Mouse (Mus musculus): Measurements from ENCODE around the gene Gtsf1. TPM values are rescaled to one million over a fixed set of nuclear protein-coding genes. Genes with fewer than 3 reads are reported as not detected.

The Gtsf1 gene
- total RNA-seq, 2 experiments from 2014 or later: not detected

DNA sequence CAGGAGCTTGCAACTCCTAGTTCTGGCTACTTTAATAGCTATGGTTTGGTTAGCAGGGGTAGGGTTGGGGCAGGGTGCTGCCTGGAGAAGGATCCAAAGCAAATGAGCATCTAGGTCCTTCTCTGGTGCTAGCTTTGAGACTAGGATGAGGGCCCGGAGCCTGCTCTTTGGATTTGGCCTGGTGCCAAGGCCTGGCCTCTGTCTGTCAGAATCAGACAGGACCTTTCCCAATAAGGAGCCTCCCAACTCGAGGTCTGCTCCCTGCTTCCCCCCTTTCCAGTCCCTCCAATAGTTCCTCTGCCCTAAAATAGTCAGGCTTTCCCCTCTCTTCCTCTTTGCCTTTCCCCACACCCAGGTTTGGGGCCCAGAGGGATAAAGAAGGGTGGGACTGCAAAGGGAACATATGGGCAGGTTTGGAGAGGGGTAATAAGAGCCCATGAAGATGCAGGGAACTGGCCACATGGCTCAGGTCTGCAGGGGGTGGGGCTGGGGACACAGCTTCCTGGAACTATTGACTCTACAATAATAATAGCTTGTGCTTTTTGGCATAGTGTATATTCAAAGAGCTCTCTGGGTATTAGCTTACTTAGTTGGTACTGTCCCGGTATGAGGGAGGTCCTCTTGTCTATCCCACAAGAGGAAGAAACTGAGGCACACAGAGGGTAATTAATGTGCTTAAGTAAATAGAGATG, 51.5 kb downstream of the Gtsf1 start:
- DNase-seq (ENCODE audit: low spot score): no peak
- intact Hi-C loops (cut with DNase I): no loop called here

GRCm38 (mm10) chr15:103377752-103378664, 52.3 kb downstream of the Gtsf1 start:
- intact Hi-C loops (cut with DNase I): no loop called here
- no peak for DNase-seq (ENCODE audit: low spot score)

- intact Hi-C loops (cut with DNase I): no loop called here
- no peak for DNase-seq (ENCODE audit: low spot score)
Observed at GRCm38 (mm10) chr15:103376837-103377269, 53.4 kb downstream of the Gtsf1 start.

GRCm38 (mm10) chr15:103375112-103375800, 55.0 kb downstream of the Gtsf1 start:
- no peak for DNase-seq (ENCODE audit: low spot score)
- intact Hi-C loops (cut with DNase I): no loop called here

- DNase-seq (ENCODE audit: low spot score): no peak
- intact Hi-C loops (cut with DNase I): no loop called here
Observed at GRCm38 (mm10) chr15:103372461-103372860, 57.8 kb downstream of the Gtsf1 start.

GRCm38 (mm10) chr15:103371741-103372140, 58.5 kb downstream of the Gtsf1 start:
- intact Hi-C loops (cut with DNase I): no loop called here
- no peak for DNase-seq (ENCODE audit: low spot score)

DNA sequence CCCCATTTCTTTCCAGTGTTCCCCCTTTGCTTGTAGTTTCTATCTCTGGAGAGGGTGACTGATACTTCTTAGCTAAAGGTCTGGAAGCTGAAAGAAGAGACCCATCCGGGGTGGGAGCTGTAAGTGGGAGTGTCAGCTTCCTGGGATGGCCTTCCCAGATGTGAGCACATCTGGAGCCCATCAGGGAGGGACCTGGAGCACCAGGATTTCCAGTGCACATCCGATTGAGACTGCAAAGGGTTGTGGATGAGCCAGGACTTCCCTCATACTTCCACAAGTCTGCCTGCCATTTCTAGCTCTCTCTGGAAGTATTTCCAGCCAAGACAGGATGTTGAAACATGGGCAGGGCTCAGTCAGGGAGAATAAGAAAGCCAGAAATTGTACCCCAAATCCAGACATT, 59.1 kb downstream of the Gtsf1 start:
- DNase-seq (ENCODE audit: low spot score): no peak
- intact Hi-C loops (cut with DNase I): no loop called here

GRCm38 (mm10) chr15:103370462-103370861, 59.8 kb downstream of the Gtsf1 start:
- intact Hi-C loops (cut with DNase I): no loop called here

GRCm38 (mm10) chr15:103369123-103369522, 61.1 kb downstream of the Gtsf1 start:
- intact Hi-C loops (cut with DNase I): no loop called here
- DNase-seq (ENCODE audit: low spot score): no peak

More at GRCm38 (mm10) chr15:103370462-103370861, 59.8 kb downstream of the Gtsf1 start:
- DNase-seq (ENCODE audit: low spot score): no peak

DNA sequence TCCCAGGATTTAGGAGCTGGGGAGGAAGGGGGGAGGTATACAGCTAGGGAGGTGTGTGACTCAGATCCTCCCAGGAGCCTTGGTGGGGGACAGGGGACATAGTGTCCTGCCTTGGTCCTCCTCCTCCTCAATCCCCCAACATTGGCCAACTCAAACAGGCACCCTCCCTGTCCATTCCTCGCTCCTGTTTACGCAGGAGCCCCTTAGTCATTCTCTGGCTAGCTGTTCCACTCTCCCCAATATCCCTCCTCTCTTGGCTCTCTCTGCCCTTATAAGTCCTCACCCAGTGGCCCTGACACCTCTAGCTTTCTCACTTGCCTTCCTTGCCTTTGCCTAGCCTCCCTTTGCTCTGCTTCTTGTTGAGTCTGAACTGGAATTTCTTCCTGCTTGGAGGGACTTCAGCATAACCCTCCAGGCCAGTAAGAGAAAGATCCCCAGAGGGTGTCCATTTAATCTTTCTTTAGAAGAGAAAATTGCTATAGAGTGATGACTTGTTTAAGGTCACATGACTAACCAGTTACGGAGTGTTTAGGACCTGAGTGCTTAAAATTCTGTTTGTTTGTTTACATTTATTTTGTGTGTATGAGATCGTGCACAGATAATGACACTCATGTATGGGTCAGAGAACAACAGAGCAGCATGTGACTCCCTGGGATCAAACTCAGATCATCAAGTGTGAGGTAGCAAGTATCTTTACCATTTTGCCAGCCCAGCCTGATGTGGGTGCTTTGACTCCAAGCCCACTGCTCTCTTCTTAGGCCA, 61.9 kb downstream of the Gtsf1 start:
- DNase-seq (ENCODE audit: low spot score): peak; percentile 51

GRCm38 (mm10) chr15:103366376-103367149, 63.7 kb downstream of the Gtsf1 start, which contains the start of gene Itga5:
TSS of gene Itga5 (minus strand) at chr15:103366763.
- DNase-seq (ENCODE audit: low spot score): peak; percentile 82
- intact Hi-C loops (cut with DNase I): no loop called here

More for the DNA sequence above, 61.9 kb downstream of the Gtsf1 start:
- intact Hi-C loops (cut with DNase I): no loop called here

- no peak for DNase-seq (ENCODE audit: low spot score)
- intact Hi-C loops (cut with DNase I): no loop called here
Observed at GRCm38 (mm10) chr15:103365471-103366375, 64.5 kb downstream of the Gtsf1 start.

DNA sequence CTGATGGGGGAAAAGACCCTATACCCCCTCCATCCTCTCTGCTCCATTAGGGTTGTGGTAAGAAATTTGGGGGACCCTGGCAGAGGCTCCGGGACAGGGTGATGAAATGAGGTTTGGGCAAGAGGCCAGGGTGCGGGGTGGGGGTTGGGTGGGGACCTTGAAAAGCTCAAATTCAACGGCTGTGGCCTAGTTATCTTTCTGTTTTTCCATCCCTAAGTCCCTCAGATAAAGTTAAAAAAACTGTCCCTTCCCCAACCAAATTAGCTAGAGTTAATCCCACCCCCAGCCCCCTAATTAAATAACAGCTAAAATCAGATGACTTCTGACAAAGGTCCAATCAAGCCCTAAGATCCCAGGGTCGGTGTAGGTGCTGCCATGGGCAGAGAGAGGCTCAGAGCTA, 65.5 kb downstream of the Gtsf1 start:
- intact Hi-C loops (cut with DNase I): no loop called here

DNA sequence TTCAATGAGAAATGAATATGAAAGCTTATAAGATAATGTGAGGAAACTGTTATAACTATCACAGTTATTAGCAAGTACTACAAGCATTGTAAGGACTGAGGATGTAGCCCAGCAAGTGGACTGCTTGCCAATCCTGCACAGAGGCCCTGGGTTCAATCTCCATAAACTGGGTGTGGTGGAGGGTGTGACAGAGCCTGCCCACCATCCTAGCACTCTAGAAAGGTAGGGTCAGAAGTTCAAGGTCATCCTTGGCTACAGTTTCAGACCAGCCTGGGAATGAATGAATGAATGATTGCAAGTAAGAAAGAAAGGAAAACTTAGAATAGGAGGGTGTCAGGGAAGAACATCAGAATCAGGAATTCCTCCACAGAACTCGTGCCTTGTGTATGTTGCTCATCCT, 66.5 kb downstream of the Gtsf1 start:
- intact Hi-C loops (cut with DNase I): no loop called here
- no peak for DNase-seq (ENCODE audit: low spot score)

More for the DNA sequence above, 65.5 kb downstream of the Gtsf1 start:
- DNase-seq (ENCODE audit: low spot score): no peak

- no peak for DNase-seq (ENCODE audit: low spot score)
- intact Hi-C loops (cut with DNase I): no loop called here
Observed at GRCm38 (mm10) chr15:103362950-103363349, 67.3 kb downstream of the Gtsf1 start.

DNA sequence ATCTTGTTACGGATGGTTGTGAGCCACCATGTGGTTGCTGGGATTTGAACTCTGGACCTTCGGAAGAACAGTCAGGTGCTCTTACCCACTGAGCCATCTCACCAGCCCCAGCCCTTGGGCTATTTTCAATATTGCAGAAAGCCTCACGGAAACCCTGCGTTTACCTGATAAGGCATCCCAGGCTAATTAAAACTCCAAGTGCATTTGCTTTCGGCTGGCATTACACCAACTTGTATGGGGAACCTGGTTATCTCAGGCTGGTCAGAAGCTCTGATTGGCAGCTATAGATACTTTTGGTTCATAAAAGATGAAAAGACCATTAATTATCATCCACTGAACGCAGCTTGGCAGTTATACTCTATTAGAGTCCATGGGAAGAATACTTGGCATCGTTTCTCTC, 67.9 kb downstream of the Gtsf1 start:
- intact Hi-C loops (cut with DNase I): no loop called here
- DNase-seq (ENCODE audit: low spot score): no peak

GRCm38 (mm10) chr15:103361269-103361668, 69.0 kb downstream of the Gtsf1 start:
- DNase-seq (ENCODE audit: low spot score): no peak
- intact Hi-C loops (cut with DNase I): no loop called here
